Mouse (Mus musculus) midbrain, embryonic 13.5 days (tissue): ENCODE results near the gene Errfi1. TPM values are rescaled to one million over a fixed set of nuclear protein-coding genes. Genes with fewer than 3 reads are reported as not detected.
A peak's percentile ranks its signal among the peaks of the same experiment; 100 is the strongest.

Experiments
- ATAC-seq: fragments of 200-750 bp; cut with Nextera tagmentation; 2 replicates; pipeline ENCODE4 v1.8.0; 2017; ENCODE audit warnings: mild to moderate bottlenecking, moderate TSS enrichment, moderate library complexity
- H3K27ac ChIP-seq: fragments of 300-500 bp; sonication (generic); 2 replicates; pipeline ENCODE4 v1.5.1; 2015; ENCODE audit warnings: inconsistent platforms, mild to moderate bottlenecking, moderate library complexity
- H3K27me3 ChIP-seq: fragments of 300-500 bp; sonication (generic); 2 replicates; pipeline ENCODE4 v1.6.1; 2015; ENCODE audit warnings: mild to moderate bottlenecking, inconsistent platforms
- H3K36me3 ChIP-seq: fragments of 300-500 bp; sonication (generic); 2 replicates; pipeline ENCODE4 v1.6.1; 2015; ENCODE audit warnings: mild to moderate bottlenecking, inconsistent platforms
- H3K4me1 ChIP-seq: fragments of 300-500 bp; sonication (generic); replicated peaks from 2 replicates; pipeline ENCODE4 v1.6.1; 2015; ENCODE audit warnings: inconsistent platforms
- H3K4me2 ChIP-seq: fragments of 300-500 bp; sonication (generic); replicated peaks from 2 replicates; pipeline ENCODE4 v1.6.1; 2015; ENCODE audit warnings: moderate library complexity, mild to moderate bottlenecking, inconsistent platforms
- H3K4me3 ChIP-seq: fragments of 300-500 bp; sonication (generic); replicated peaks from 2 replicates; pipeline ENCODE4 v1.5.1; 2015; ENCODE audit warnings: mild to moderate bottlenecking, inconsistent platforms
- H3K9ac ChIP-seq: fragments of 300-500 bp; sonication (generic); replicated peaks from 2 replicates; pipeline ENCODE4 v1.6.1; 2015; ENCODE audit warnings: mild to moderate bottlenecking, inconsistent platforms
- H3K9me3 ChIP-seq: fragments of 300-500 bp; sonication (generic); 2 replicates; pipeline ENCODE4 v1.6.1; 2016; ENCODE audit warnings: mild to moderate bottlenecking, inconsistent platforms
- WGBS: fragments of 180-500 bp; shearing (Covaris S2); methylation state at CpG from one replicate; pipeline ENCODE4 v1.1.7; 2015; 5-methylcytosine and 5-hydroxymethylcytosine counted together
- polyA plus RNA-seq: library from polyadenylated mRNA; unstranded; fragments of >200 nt; fragmentation: Nextera tagmentation; extraction: Ambion mirVana; gene quantifications from 2 replicates; pipeline ENCODE4 v1.2.1, GENCODE M21; 2015

Gene Errfi1
- polyA plus RNA-seq, 1 experiment from 2014 or later: 20.1 TPM

GRCm38 (mm10) chr4:150852045-150852444 is 1.7 kb upstream of the Errfi1 start:
- Histone ChIP-seq H3K36me3 (no peaks in the 10 kb centered on the region), H3K4me3 (no peak overlapping the region), H3K4me1 (peaks cover 17% of the 10 kb centered on the region), H3K27me3 (no peaks in the 10 kb centered on the region; the same call in 1 of the 2 replicates), H3K4me2 (no peak overlapping the region), H3K9me3 (no peaks in the 10 kb centered on the region), H3K9ac (no peak overlapping the region), H3K27ac (no peak overlapping the region)
- 65% methylated on average over 8 of the region's 8 CpGs for WGBS
- no peak for ATAC-seq

GRCm38 (mm10) chr4:150852479-150852878 is 1.2 kb upstream of the Errfi1 start:
- no peak for ATAC-seq
- Histone ChIP-seq H3K9me3 (no peaks in the 10 kb centered on the region), H3K4me3 (no peak overlapping the region), H3K9ac (no peak overlapping the region), H3K4me2 (no peak overlapping the region), H3K27me3 (no peaks in the 10 kb centered on the region; the same call in 1 of the 2 replicates), H3K36me3 (no peaks in the 10 kb centered on the region), H3K4me1 (peaks cover 18% of the 10 kb centered on the region), H3K27ac (no peak overlapping the region)
- WGBS: 71% methylated on average over 4 of the region's 4 CpGs

GRCm38 (mm10) chr4:150854839-150855246 is 1.1 kb downstream of the Errfi1 start:
- Histone ChIP-seq H3K27ac (peak overlapping the region; percentile 98), H3K4me2 (peak overlapping the region; percentile 63), H3K27me3 (no peaks in the 10 kb centered on the region; the same call in 1 of the 2 replicates), H3K4me1 (peaks cover 18% of the 10 kb centered on the region), H3K9me3 (no peaks in the 10 kb centered on the region), H3K9ac (peak overlapping the region; percentile 93), H3K36me3 (no peaks in the 10 kb centered on the region), H3K4me3 (peak overlapping the region; percentile 81)
- under 1% methylated on average over 59 of the region's 59 CpGs for WGBS
- ATAC-seq: peak; percentile 99

GRCm38 (mm10) chr4:150855346-150855745 is 1.6 kb downstream of the Errfi1 start:
- Histone ChIP-seq H3K9ac (peak overlapping the region; percentile 93), H3K4me2 (peak overlapping the region; percentile 63), H3K9me3 (no peaks in the 10 kb centered on the region), H3K36me3 (no peaks in the 10 kb centered on the region), H3K27ac (peak overlapping the region; percentile 98), H3K4me1 (peaks cover 18% of the 10 kb centered on the region), H3K4me3 (peak overlapping the region; percentile 81), H3K27me3 (no peaks in the 10 kb centered on the region; the same call in 1 of the 2 replicates)
- peak; percentile 83 for ATAC-seq
- WGBS: under 1% methylated on average over 33 of the region's 43 CpGs

GRCm38 (mm10) chr4:150860526-150860925 is 6.8 kb downstream of the Errfi1 start:
- no peak for ATAC-seq
- no peaks in the 10 kb centered on the region for H3K9me3 ChIP-seq
- WGBS: 93% methylated on average over 4 of the region's 4 CpGs

GRCm38 (mm10) chr4:150861161-150861560 is 7.4 kb downstream of the Errfi1 start:
- no peak for ATAC-seq
- Histone ChIP-seq H3K4me3 (no peak overlapping the region), H3K27me3 (no peaks in the 10 kb centered on the region), H3K9me3 (no peaks in the 10 kb centered on the region), H3K36me3 (peaks cover 7% of the 10 kb centered on the region), H3K4me1 (peaks cover 9% of the 10 kb centered on the region), H3K27ac (no peak overlapping the region), H3K4me2 (no peak overlapping the region), H3K9ac (no peak overlapping the region)
- WGBS: 69% methylated on average over 2 of the region's 2 CpGs

More at GRCm38 (mm10) chr4:150860526-150860925, 6.8 kb downstream of the Errfi1 start:
- no peak overlapping the region for H3K4me3 ChIP-seq
- H3K27me3 ChIP-seq: no peaks in the 10 kb centered on the region
- no peak overlapping the region for H3K4me2 ChIP-seq
- H3K9ac ChIP-seq: no peak overlapping the region
- H3K36me3 ChIP-seq: peaks cover under 1% of the 10 kb centered on the region; the same call in 1 of the 2 replicates
- H3K27ac ChIP-seq: no peak overlapping the region
- H3K4me1 ChIP-seq: peaks cover 13% of the 10 kb centered on the region

- H3K4me1 ChIP-seq: no peaks in the 10 kb centered on the region
- no peaks in the 10 kb centered on the region for H3K9me3 ChIP-seq
- H3K36me3 ChIP-seq: peaks cover 23% of the 10 kb centered on the region
- H3K4me3 ChIP-seq: no peak overlapping the region
- no peak for ATAC-seq
- H3K4me2 ChIP-seq: no peak overlapping the region
- no peaks in the 10 kb centered on the region for H3K27me3 ChIP-seq
- WGBS: 69% methylated on average over 8 of the region's 8 CpGs
- no peak overlapping the region for H3K9ac ChIP-seq
- H3K27ac ChIP-seq: no peak overlapping the region
These were observed 9.1 kb downstream of the Errfi1 start for GRCm38 (mm10) chr4:150862626-150863375.

- Histone ChIP-seq H3K4me1 (no peaks in the 10 kb centered on the region), H3K27ac (no peak overlapping the region), H3K9ac (no peak overlapping the region), H3K27me3 (no peaks in the 10 kb centered on the region), H3K36me3 (peaks cover 30% of the 10 kb centered on the region), H3K4me3 (no peak overlapping the region), H3K4me2 (no peak overlapping the region), H3K9me3 (no peaks in the 10 kb centered on the region)
- no peak for ATAC-seq
These were observed 11.7 kb downstream of the Errfi1 start for GRCm38 (mm10) chr4:150865371-150865770.

GRCm38 (mm10) chr4:150866069-150866468 is 12.3 kb downstream of the Errfi1 start:
- no peaks in the 10 kb centered on the region for H3K9me3 ChIP-seq
- no peak overlapping the region for H3K4me3 ChIP-seq
- peaks cover 30% of the 10 kb centered on the region for H3K36me3 ChIP-seq
- no peak overlapping the region for H3K4me2 ChIP-seq
- H3K9ac ChIP-seq: no peak overlapping the region
- H3K4me1 ChIP-seq: no peaks in the 10 kb centered on the region
- H3K27ac ChIP-seq: no peak overlapping the region
- H3K27me3 ChIP-seq: no peaks in the 10 kb centered on the region
- WGBS: 95% methylated on average over 11 of the region's 11 CpGs
- ATAC-seq: no peak

- Histone ChIP-seq H3K4me2 (no peak overlapping the region), H3K9me3 (no peaks in the 10 kb centered on the region), H3K4me3 (no peak overlapping the region), H3K27me3 (no peaks in the 10 kb centered on the region), H3K4me1 (peaks cover 4% of the 10 kb centered on the region), H3K9ac (no peak overlapping the region), H3K27ac (no peak overlapping the region), H3K36me3 (peaks cover 30% of the 10 kb centered on the region)
- WGBS: 97% methylated on average over 11 of the region's 12 CpGs
- no peak for ATAC-seq
These were observed 12.8 kb downstream of the Errfi1 start for GRCm38 (mm10) chr4:150866494-150866893.

GRCm38 (mm10) chr4:150868161-150868560 is 14.4 kb downstream of the Errfi1 start:
- Histone ChIP-seq H3K4me1 (peaks cover 13% of the 10 kb centered on the region), H3K9me3 (no peaks in the 10 kb centered on the region), H3K27ac (no peak overlapping the region), H3K4me3 (no peak overlapping the region), H3K9ac (no peak overlapping the region), H3K4me2 (no peak overlapping the region), H3K36me3 (peaks cover 30% of the 10 kb centered on the region), H3K27me3 (no peaks in the 10 kb centered on the region)
- no peak for ATAC-seq
- 91% methylated on average over 6 of the region's 6 CpGs for WGBS

- Histone ChIP-seq H3K4me2 (no peak overlapping the region), H3K36me3 (peaks cover 30% of the 10 kb centered on the region), H3K9ac (no peak overlapping the region), H3K4me3 (no peak overlapping the region), H3K27ac (no peak overlapping the region), H3K9me3 (no peaks in the 10 kb centered on the region), H3K4me1 (peaks cover 13% of the 10 kb centered on the region), H3K27me3 (no peaks in the 10 kb centered on the region)
- ATAC-seq: no peak
- WGBS: 85% methylated on average over 2 of the region's 2 CpGs
These were observed 15.1 kb downstream of the Errfi1 start for GRCm38 (mm10) chr4:150868859-150869258.
